Mouse (Mus musculus) CH12.LX (cell line): Measurements from ENCODE around the gene E4f1. TPM values are rescaled to one million over a fixed set of nuclear protein-coding genes. Genes with fewer than 3 reads are reported as not detected.

Source experiments
- DNase-seq: peaks from one replicate; pipeline ENCODE4 v3.0.0-alpha.2; 2013; ENCODE audit errors: extremely low read depth
- H3K27ac ChIP-seq: 2 replicates; pipeline ENCODE4 v1.5.1; 2012; ENCODE audit warnings: low read depth, mild to moderate bottlenecking, control low read depth, moderate library complexity; ENCODE audit not compliant: insufficient read depth
- H3K27me3 ChIP-seq: replicated peaks from 2 replicates; pipeline ENCODE3; 2012; ENCODE audit warnings: inconsistent platforms
- H3K36me3 ChIP-seq, 2 experiments: replicated peaks in 1 of 2; 2 replicates each; pipeline versions ENCODE3 to v1.6.1; 2012; ENCODE audit warnings: inconsistent platforms in 1 of 2, low read length in 1 of 2, mild to moderate bottlenecking in 1 of 2, mixed read lengths in 1 of 2, moderate library complexity in 1 of 2; ENCODE audit not compliant: control insufficient read depth in 1 of 2, insufficient read depth in 1 of 2
- H3K4me1 ChIP-seq, 2 experiments: 2 replicates each; pipeline ENCODE4 v1.6.1; 2012; ENCODE audit warnings: inconsistent platforms in 1 of 2, moderate library complexity in 1 of 2; ENCODE audit not compliant: insufficient read depth in 2 of 2, control insufficient read depth in 1 of 2
- H3K4me2 ChIP-seq: 2 replicates; pipeline ENCODE4 v1.6.1; 2012; ENCODE audit warnings: low read depth, mild to moderate bottlenecking, control low read depth; ENCODE audit not compliant: poor library complexity, insufficient read depth, severe bottlenecking
- H3K4me3 ChIP-seq, 3 experiments: fragments of 150-350 bp in 1 of 3; sonication (generic) in 1 of 3; replicated peaks in 1 of 3; 2 replicates each; pipeline versions ENCODE3 to v1.5.1; 2011 to 2012; ENCODE audit warnings: low read depth in 2 of 3, low read length in 2 of 3, mild to moderate bottlenecking in 2 of 3, moderate library complexity in 2 of 3, control low read depth in 1 of 3, improper control_type of control experiment in 1 of 3, inconsistent platforms in 1 of 3, mixed read lengths in 1 of 3; ENCODE audit not compliant: poor library complexity in 1 of 3
- H3K79me2 ChIP-seq: replicated peaks from 2 replicates; pipeline ENCODE4 v1.6.1; 2012; ENCODE audit warnings: mild to moderate bottlenecking, moderate library complexity; ENCODE audit not compliant: control insufficient read depth, poor library complexity, insufficient read depth, severe bottlenecking; ENCODE audit errors: extremely low read depth
- H3K9ac ChIP-seq: 2 replicates; pipeline ENCODE4 v1.6.1; 2012; ENCODE audit warnings: low read depth, mild to moderate bottlenecking, control low read depth, moderate library complexity; ENCODE audit not compliant: insufficient read depth
- H3K9me3 ChIP-seq: replicated peaks from 2 replicates; pipeline ENCODE3; 2012; ENCODE audit warnings: low read length, inconsistent platforms, mixed read lengths
- CHD1 ChIP-seq: IDR thresholded peaks from 2 replicates; pipeline ENCODE4 v1.6.1; 2012; ENCODE audit warnings: low read depth, low read length, improper control_type of control experiment, inconsistent platforms
- CHD2 ChIP-seq: IDR thresholded peaks from 2 replicates; pipeline ENCODE4 v1.6.1; 2011; ENCODE audit warnings: low read length, improper control_type of control experiment
- CTCF ChIP-seq, 2 experiments: IDR thresholded peaks in 1 of 2; conservative IDR thresholded peaks in 1 of 2; 2 replicates each; pipeline ENCODE4 v1.5.1; 2011 to 2012; ENCODE audit warnings: low read depth in 2 of 2, low read length in 2 of 2, improper control_type of control experiment in 1 of 2, inconsistent platforms in 1 of 2, mild to moderate bottlenecking in 1 of 2, moderate library complexity in 1 of 2
- ELF1 ChIP-seq: IDR thresholded peaks from 2 replicates; pipeline ENCODE4 v1.6.1; 2014; ENCODE audit warnings: low read depth, mild to moderate bottlenecking, inconsistent platforms, low read length, improper control_type of control experiment
- ETS1 ChIP-seq: conservative IDR thresholded peaks from 2 replicates; pipeline ENCODE4 v1.6.1; 2012; ENCODE audit warnings: low read depth, mild to moderate bottlenecking, inconsistent platforms, low read length, improper control_type of control experiment, moderate library complexity
- GABPA ChIP-seq: IDR thresholded peaks from 2 replicates; pipeline ENCODE4 v1.6.1; 2012; ENCODE audit warnings: low read depth, low read length, improper control_type of control experiment, inconsistent platforms; ENCODE audit not compliant: insufficient replicate concordance
- HCFC1 ChIP-seq: IDR thresholded peaks from 2 replicates; pipeline ENCODE4 v1.6.1; 2012; ENCODE audit warnings: low read depth, mild to moderate bottlenecking, inconsistent platforms, low read length, improper control_type of control experiment
- IRF4 ChIP-seq: IDR thresholded peaks from 2 replicates; pipeline ENCODE4 v1.6.1; 2014; ENCODE audit warnings: low read depth, mild to moderate bottlenecking, inconsistent platforms, low read length, improper control_type of control experiment
- JUN ChIP-seq: IDR thresholded peaks from 2 replicates; pipeline ENCODE4 v1.6.1; 2011; ENCODE audit warnings: low read depth, mild to moderate bottlenecking, low read length, improper control_type of control experiment, moderate library complexity; ENCODE audit not compliant: insufficient read depth
- JUND ChIP-seq: conservative IDR thresholded peaks from 2 replicates; pipeline ENCODE4 v1.6.1; 2011; ENCODE audit warnings: low read depth, low read length, improper control_type of control experiment
- MAFK ChIP-seq: IDR thresholded peaks from 2 replicates; pipeline ENCODE4 v1.6.1; 2011; ENCODE audit warnings: low read length, improper control_type of control experiment; ENCODE audit not compliant: insufficient replicate concordance
- MEF2A ChIP-seq: IDR thresholded peaks from 2 replicates; pipeline ENCODE4 v1.6.1; 2014; ENCODE audit warnings: low read depth, mild to moderate bottlenecking, inconsistent platforms, low read length, improper control_type of control experiment, borderline replicate concordance
- MXI1 ChIP-seq: IDR thresholded peaks from 2 replicates; pipeline ENCODE4 v1.6.1; 2011; ENCODE audit warnings: mild to moderate bottlenecking, low read depth, low read length, improper control_type of control experiment
- NRF1 ChIP-seq: IDR thresholded peaks from 2 replicates; pipeline ENCODE4 v1.6.1; 2014; ENCODE audit warnings: low read depth, mild to moderate bottlenecking, inconsistent platforms, low read length, improper control_type of control experiment, moderate library complexity
- PAX5 ChIP-seq: IDR thresholded peaks from 2 replicates; pipeline ENCODE4 v1.6.1; 2012; ENCODE audit warnings: low read length, inconsistent platforms, mixed read lengths
- POLR2AphosphoS2 ChIP-seq: IDR thresholded peaks from 2 replicates; pipeline ENCODE4 v1.6.1; 2011; ENCODE audit warnings: low read depth, low read length, improper control_type of control experiment
- RAD21 ChIP-seq: IDR thresholded peaks from 2 replicates; pipeline ENCODE4 v1.6.1; 2011; ENCODE audit warnings: low read depth, mild to moderate bottlenecking, low read length, improper control_type of control experiment, moderate library complexity
- SMC3 ChIP-seq: IDR thresholded peaks from 2 replicates; pipeline ENCODE4 v1.6.1; 2011; ENCODE audit warnings: low read depth, low read length, improper control_type of control experiment
- ZC3H11A ChIP-seq: IDR thresholded peaks from 2 replicates; pipeline ENCODE4 v1.6.1; 2012; ENCODE audit warnings: low read depth, mild to moderate bottlenecking, inconsistent platforms, low read length, improper control_type of control experiment
- ZKSCAN1 ChIP-seq: IDR thresholded peaks from 2 replicates; pipeline ENCODE4 v1.6.1; 2012; ENCODE audit warnings: low read depth, inconsistent platforms, low read length, improper control_type of control experiment, borderline replicate concordance
- ZMIZ1 ChIP-seq: IDR thresholded peaks from 2 replicates; pipeline ENCODE4 v1.6.1; 2012; ENCODE audit warnings: low read depth, mild to moderate bottlenecking, inconsistent platforms, low read length, improper control_type of control experiment
- ZNF384 ChIP-seq: IDR thresholded peaks from 2 replicates; pipeline ENCODE4 v1.6.1; 2012; ENCODE audit warnings: low read depth, low read length, improper control_type of control experiment, inconsistent platforms
- dilution Hi-C: fragments of 300-500 bp; cut with MboI; formaldehyde crosslinking; loops from 2 replicates; pipeline ENCODE4 v1.14.3; 2020; ENCODE audit warnings: low sequenced_read_pairs; ENCODE audit not compliant: extremely low pct_unique_long_range_greater_than_20kb, extremely low pct_ligation_motif_present
- in situ Hi-C: fragments of 300-500 bp; cut with MboI; formaldehyde crosslinking; loops from 3 replicates; pipeline ENCODE4 v1.14.3; 2019; ENCODE audit warnings: low sequenced_read_pairs, low pct_ligation_motif_present, low pct_unique_long_range_greater_than_20kb, mixed read lengths
- polyA plus RNA-seq: library from polyadenylated mRNA; unstranded; fragments of >175 nt; gene quantifications from 2 replicates; pipeline ENCODE4 v1.2.1, GENCODE M21; 2012; ENCODE audit warnings: low read depth; ENCODE audit not compliant: insufficient read length
- total RNA-seq, 2 experiments: library from RNA; depleted of rRNA; stranded (reverse); fragments of 300-350 nt in 1 of 2; fragments of >200 nt in 1 of 2; gene quantifications; 2 replicates each; pipeline ENCODE4 v1.2.3; 2012 to 2014

E4f1 gene
- total and polyA plus RNA-seq, 3 experiments = 10.2 to 22.7 (median 16.2) TPM

DNA sequence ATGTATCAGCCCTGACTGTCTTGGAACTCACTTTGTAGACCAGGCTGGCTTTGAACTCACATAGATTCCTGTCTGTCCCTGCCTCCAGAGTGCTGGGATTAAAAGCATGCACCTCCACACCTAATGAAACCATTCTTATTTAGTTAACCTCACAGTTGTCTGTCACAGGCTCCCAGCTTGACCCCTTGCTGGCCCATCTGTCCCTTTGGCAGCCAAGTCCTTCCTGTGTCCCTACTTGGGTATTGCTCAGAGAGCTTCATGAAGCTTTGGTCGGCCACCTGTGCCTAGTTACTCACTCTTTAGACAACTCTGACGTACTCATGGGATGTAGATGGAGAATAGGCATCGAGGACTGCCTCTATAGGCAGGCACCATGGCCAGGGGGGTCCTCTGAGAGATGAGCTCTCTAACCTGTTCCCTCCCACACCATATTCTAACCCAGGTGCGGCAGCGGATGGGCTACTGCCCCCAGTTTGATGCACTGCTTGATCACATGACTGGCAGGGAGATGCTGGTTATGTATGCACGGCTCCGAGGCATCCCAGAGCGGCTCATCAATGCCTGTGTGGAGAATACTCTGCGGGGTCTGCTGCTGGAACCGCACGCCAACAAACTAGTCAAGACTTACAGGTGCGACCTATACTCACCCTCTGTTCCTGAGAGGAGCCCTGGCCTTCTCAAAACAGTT lies 62.9 kb downstream of the E4f1 start:
- Histone ChIP-seq H3K4me3 (no peak overlapping the region), H3K9ac (no peak overlapping the region), H3K27me3 (no peaks in the 10 kb centered on the region), H3K4me2 (no peak overlapping the region), H3K4me1 (no peaks in the 10 kb centered on the region), H3K27ac (no peak overlapping the region), H3K36me3 (peaks cover 58 to 90% of the 10 kb centered on the region in 2 experiments), H3K79me2 (no peaks in the 10 kb centered on the region), H3K9me3 (no peaks in the 10 kb centered on the region)
- in situ Hi-C loops = no loop called here
- dilution Hi-C loops = no loop called here
- DNase-seq = no peak
- TF ChIP-seq POLR2AphosphoS2 (no peak), MXI1 (no peak), GABPA (no peak)

DNA sequence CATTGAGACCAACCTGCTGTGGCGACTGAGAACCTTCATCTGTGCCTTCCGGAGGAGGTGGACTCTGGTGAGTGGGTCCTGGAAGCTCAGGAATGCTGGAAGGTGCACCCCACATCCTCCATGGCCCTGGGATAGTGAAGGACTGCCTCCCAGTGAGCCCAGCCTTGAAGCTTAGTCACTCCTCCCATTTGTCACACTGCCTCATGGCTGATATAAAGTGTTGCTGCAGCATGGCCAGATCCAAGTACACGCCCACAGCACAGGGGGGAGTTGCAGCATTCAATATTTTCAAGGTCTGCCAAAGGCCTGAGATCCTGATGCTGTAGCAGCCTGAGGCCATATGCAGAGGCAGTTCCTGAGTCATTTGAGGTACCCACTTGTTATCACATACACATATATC lies 67.7 kb downstream of the E4f1 start:
- in situ Hi-C loops (no loop called here), dilution Hi-C loops (no loop called here)
- H3K36me3 ChIP-seq = peaks cover 21 to 91% of the 10 kb centered on the region in 2 experiments

DNA sequence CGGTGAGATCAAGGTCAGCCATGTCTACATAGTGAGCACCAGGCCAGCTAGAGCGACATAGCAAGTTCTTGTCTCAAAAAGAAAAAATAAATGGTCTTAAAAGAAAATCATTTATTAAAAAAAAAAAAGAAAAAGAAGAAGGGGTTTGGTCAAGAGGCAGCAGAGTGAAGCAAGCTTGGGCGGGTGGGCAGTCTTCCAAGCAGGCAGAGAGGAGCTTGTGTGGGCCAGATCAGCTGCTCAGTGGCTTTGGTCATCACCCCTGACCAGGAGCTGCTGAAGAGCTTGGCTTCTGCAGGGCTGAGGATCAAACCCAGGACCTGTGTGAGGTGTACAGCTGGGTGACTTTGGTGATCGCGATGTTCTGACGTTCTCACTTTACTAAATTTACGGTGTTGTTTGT lies 75.7 kb downstream of the E4f1 start:
- Histone ChIP-seq H3K4me3 (no peak overlapping the region), H3K36me3 (peaks cover 4 to 71% of the 10 kb centered on the region in 2 experiments), H3K4me2 (no peak overlapping the region), H3K4me1 (no peaks in the 10 kb centered on the region), H3K9ac (no peak overlapping the region), H3K9me3 (no peaks in the 10 kb centered on the region), H3K27me3 (no peaks in the 10 kb centered on the region), H3K27ac (no peak overlapping the region), H3K79me2 (no peaks in the 10 kb centered on the region)
- TF ChIP-seq ZNF384 = no peak
- no peak for TF ChIP-seq MAFK
- no peak for TF ChIP-seq CTCF (conservative IDR thresholded peaks at IDR 0.05 in 1 of 2, IDR thresholded peaks at IDR 0.05 in 1 of 2; ENCODE audit: low read depth in 2 of 2, low read length in 2 of 2)
- no peak for TF ChIP-seq MXI1
- no peak for TF ChIP-seq SMC3
- TF ChIP-seq RAD21 = no peak
- no peak for TF ChIP-seq JUN
- TF ChIP-seq MEF2A = no peak
- no peak for TF ChIP-seq HCFC1
- no peak for TF ChIP-seq ETS1
- TF ChIP-seq ZKSCAN1 = no peak
- no peak for TF ChIP-seq NRF1
- TF ChIP-seq POLR2AphosphoS2 = no peak
- TF ChIP-seq PAX5 = no peak
- no peak for TF ChIP-seq ZMIZ1
- TF ChIP-seq ELF1 = no peak
- no peak for TF ChIP-seq GABPA
- TF ChIP-seq CHD1 = no peak
- TF ChIP-seq IRF4 = no peak
- DNase-seq = no peak
- dilution Hi-C loops (no loop called here), in situ Hi-C loops (no loop called here)

More for the DNA sequence above, 67.7 kb downstream of the E4f1 start:
- H3K27ac ChIP-seq = no peak overlapping the region
- no peak for TF ChIP-seq POLR2AphosphoS2
- TF ChIP-seq JUND = no peak
- TF ChIP-seq CHD2 = no peak
- TF ChIP-seq ZC3H11A = no peak
- no peak overlapping the region for H3K4me2 ChIP-seq
- H3K4me3 ChIP-seq = no peak overlapping the region
- no peaks in the 10 kb centered on the region for H3K4me1 ChIP-seq
- H3K79me2 ChIP-seq = no peaks in the 10 kb centered on the region
- no peak for DNase-seq
- H3K9me3 ChIP-seq = no peaks in the 10 kb centered on the region
- H3K27me3 ChIP-seq = no peaks in the 10 kb centered on the region
- H3K9ac ChIP-seq = no peak overlapping the region
